Mouse (Mus musculus) adrenal gland, adult 2 months (tissue): ENCODE results near the gene Nid2. TPM values are rescaled to one million over a fixed set of nuclear protein-coding genes. Genes with fewer than 3 reads are reported as not detected.

Experiments used
- DNase-seq: peaks from one replicate; pipeline ENCODE4 v3.0.0; 2021
- long read RNA-seq: library from polyadenylated mRNA; stranded (forward); transcript quantifications from one replicate; pipeline ENCODE4 v2.0.0, GENCODE M21; 2021
- polyA plus RNA-seq: library from polyadenylated mRNA; depleted of rRNA; stranded (reverse); fragments of >200 nt; gene quantifications from 2 replicates; pipeline ENCODE4 v1.2.3, GENCODE M21; 2012; rRNA removed
- total RNA-seq, 2 experiments: library from RNA; stranded (reverse); gene quantifications; 2 replicates each; pipeline ENCODE4 v1.2.3; 2021

Gene Nid2
- total RNA-seq (10 to 100 TPM; 10.8 to 14.9 TPM), polyA plus RNA-seq (13.4 and 16.6 TPM in 2 replicates)
- long read RNA-seq, full-length matches to known transcripts, result 4 of 8 reads
- long read RNA-seq, partial matches to known transcripts, result 2 of 8 reads
- long read RNA-seq, other reads (novel, unspliced or antisense), result 2 of 8 reads

DNA sequence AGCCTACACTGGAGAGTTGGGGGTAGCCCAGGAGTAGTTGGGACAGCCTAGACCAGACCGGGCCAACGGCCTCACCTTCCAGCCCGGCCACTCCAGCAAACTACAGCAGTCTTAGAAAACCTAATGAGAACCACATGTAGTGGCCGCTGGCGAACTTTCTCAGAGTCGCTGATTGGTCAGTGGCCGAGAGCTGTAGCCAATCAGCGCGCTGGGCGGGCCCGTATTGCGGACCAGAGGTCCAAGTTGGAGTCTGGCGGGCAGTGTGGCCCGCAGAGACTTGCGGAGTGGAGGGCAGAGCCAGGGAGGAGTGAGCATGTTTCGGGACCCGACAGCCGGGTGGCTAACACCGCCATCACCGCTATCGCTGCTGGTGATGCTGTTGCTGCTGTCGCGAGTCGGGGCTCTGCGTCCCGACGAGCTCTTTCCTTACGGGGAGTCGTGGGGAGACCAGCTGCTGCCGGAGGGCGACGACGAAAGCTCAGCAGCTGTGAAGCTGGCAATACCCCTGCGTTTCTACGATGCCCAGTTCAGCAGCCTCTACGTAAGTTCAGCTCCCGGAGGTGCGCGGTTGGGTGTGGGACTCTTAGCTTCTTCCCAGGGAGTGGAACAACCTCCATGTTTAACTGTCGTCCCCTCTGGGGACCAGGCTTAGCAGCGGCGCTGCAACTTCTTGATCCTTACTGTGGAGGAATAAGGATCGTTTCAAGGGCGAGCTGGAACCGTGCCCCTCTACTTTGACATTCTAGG, at the start of gene Nid2:
Nid2 (plus strand) TSS at position 241 of the 747 bp plus-strand sequence.
- peak; percentile 94 for DNase-seq

GRCm38 (mm10) chr14:19701546-19701945, 49.5 kb upstream of the Nid2 start:
- no peak for DNase-seq

DNA sequence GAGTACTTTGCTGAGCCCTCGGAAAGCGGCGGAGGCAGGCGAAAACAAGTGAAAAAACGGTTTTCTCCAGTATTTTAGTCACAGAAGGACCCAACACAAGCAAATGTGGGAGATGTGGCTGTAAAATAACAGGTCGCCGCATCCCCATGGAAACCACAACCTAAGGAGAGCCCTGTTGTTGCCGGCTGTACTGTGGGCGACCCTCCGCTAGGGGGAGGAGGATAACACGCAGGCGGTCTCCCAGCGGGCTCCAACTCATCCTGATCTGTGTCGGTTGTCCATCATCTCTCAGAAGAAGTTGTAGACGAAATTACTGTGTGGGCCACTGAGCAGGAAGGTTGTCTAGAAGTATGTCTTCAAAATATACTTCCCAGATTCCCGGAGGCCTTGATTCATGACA, 45.4 kb upstream of the Nid2 start:
- DNase-seq, result peak; percentile 71

DNA sequence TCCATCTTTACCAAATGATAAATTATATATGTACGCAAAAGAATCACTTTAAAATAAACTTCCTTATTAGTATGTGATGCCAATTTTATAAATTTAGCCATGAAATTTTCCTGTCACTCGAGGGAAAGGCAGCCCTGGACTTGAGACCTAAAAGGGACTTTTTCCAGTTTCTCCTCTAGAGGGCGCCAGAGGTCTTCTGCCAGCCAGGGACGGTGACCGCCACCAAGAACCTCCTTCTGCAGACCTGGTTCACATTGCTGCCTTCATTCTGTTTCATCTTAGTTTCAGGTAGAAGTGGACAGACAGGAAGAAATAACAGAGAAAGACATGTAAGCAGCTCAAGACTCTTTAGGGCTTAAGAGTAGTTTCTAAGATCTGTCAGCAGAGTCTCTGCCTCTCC, 44.6 kb upstream of the Nid2 start:
- DNase-seq, result peak; percentile 70

- no peak for DNase-seq
These were observed 44.1 kb upstream of the Nid2 start for GRCm38 (mm10) chr14:19706997-19707396.

- DNase-seq, result no peak
These were observed 43.2 kb upstream of the Nid2 start for GRCm38 (mm10) chr14:19707721-19708507.

- no peak for DNase-seq
These were observed 41.9 kb upstream of the Nid2 start for GRCm38 (mm10) chr14:19709161-19709560.

- no peak for DNase-seq
These were observed 39.3 kb upstream of the Nid2 start for GRCm38 (mm10) chr14:19711771-19712170.

DNA sequence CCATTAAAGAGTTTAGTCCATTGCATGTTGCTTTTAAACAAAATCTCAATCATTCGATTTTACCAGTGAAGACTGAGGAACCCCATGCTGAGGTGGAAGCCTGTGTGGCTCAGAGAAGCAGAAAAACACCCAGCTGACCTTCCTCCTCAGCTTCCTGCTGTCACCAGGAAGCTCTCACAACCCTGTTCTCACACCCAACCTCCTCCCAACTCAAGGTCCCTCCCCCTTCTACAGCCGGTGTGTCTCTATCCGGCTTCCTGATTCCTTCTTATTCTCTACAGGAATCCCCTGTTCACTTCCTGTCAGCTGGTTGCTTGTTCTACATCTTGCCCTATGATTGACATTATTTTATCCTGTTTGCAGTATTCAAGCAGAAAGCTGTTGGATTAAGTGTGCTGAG, 38.0 kb upstream of the Nid2 start:
- DNase-seq, result no peak

GRCm38 (mm10) chr14:19719077-19719476, 32.0 kb upstream of the Nid2 start:
- no peak for DNase-seq

GRCm38 (mm10) chr14:19720044-19720611, 30.9 kb upstream of the Nid2 start:
- no peak for DNase-seq

- peak; percentile 31 for DNase-seq
These were observed 22.8 kb upstream of the Nid2 start for GRCm38 (mm10) chr14:19728278-19728677.

- DNase-seq, result peak; percentile 80
These were observed 22.3 kb upstream of the Nid2 start for GRCm38 (mm10) chr14:19728737-19729136.

DNA sequence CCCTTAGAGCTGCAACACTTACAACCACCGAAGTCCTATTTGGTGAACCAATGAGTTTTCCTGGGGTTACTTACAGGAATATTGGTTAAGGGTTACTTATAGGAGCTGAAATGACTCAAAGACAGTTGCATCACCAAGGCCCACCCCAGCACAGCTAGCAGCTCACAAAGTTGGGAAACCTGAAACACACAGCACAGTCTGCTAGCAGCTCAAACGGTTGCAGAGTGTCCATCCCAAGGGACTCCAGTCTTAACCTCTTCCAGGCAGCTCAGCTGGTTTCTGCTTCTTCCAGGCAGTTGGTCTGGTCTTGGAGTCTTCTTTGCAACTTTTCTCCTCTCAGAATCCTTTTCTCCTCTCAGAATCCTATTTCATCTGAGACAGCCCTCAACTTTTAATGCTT, 19.0 kb upstream of the Nid2 start:
- no peak for DNase-seq

GRCm38 (mm10) chr14:19733490-19734282, 17.4 kb upstream of the Nid2 start:
- DNase-seq, result peak; percentile 44

GRCm38 (mm10) chr14:19735303-19735702, 15.8 kb upstream of the Nid2 start:
- peak; percentile 18 for DNase-seq

DNA sequence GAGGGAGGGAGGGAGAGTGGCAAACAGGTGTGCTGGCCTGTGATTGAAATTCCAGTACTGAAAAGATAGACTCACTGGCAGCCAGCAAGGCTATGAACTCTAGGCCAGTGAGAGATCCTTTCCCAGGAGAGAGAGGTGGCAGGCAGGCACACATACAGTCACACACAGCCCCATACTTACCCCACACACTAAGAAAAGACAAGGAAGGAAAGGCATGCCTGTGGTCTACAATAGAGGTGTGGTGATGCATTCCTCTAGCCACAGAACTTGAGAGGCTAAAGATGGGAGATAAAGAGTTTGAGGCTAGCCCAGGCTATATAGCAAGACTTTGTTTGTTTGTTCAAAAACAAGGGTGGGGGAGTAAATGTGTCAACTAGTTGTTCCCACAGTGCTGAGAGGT, 13.5 kb upstream of the Nid2 start:
- no peak for DNase-seq

DNA sequence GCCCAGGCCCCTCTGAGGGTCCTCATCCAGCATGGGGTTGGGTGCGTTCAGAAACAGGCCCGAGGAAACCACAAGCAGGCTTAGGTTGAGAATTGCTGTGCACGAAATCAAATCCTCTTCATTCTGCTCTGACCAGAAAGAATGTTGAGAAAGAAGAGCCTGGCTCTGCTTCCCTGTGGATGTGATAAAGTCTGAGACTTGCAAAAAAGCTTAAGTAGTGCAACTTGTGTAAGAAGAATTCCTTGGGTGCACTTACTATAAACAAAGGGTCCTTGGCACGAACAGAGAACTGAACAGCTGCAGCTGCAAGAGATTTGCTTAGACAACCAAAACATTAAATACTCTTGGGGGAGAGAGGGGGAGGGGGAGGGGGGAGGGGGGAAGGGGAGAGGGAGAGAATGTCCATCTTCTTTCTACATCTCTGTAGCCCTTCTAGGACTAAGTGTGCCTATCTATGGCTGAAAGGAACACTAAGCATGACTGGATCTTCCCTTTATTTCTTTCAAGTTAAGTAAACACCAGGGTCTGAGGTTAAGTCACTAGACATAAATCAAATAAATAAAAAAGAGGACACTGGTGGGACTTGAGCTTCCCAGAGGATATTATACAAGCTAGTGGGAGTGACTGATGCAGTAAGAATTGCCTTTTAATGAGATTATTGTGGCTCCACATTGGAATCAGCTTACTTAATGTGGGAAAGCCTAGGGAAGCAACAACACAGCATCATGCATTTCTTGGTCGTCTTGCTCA, 12.8 kb upstream of the Nid2 start:
- DNase-seq, result no peak

DNA sequence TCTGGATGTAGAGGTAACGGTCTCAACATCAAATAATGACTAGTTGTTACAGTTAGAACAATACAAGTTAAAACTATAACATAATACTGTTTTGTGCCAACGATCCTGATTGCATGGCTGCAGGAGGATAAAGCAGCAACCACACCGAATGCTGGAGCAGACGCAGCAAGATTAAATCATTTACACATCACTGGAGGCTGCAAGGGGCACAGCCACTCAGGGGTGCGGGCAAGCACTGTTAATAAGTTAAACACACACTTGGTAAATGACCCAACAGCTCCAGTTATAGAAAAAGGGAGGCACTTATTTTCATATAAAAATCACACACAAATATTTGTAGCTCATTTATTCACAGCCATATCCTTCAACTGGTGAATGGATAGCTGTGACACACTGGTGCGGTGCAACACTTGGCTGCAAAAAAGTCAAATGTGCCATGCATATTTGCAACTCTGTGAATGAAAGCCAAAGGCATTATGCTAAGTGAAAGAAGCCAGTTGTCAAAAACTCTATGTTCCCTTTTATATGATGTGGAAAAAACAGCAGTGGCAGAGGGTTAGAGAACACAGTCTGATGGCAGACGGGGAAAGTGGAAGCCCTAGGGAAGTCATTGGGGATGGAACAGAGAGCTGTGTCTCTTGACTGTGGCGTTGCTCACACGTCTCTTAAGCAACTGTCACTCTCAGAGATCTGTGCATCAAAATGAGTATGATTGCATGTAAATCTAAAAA, 11.5 kb upstream of the Nid2 start:
- no peak for DNase-seq

DNA sequence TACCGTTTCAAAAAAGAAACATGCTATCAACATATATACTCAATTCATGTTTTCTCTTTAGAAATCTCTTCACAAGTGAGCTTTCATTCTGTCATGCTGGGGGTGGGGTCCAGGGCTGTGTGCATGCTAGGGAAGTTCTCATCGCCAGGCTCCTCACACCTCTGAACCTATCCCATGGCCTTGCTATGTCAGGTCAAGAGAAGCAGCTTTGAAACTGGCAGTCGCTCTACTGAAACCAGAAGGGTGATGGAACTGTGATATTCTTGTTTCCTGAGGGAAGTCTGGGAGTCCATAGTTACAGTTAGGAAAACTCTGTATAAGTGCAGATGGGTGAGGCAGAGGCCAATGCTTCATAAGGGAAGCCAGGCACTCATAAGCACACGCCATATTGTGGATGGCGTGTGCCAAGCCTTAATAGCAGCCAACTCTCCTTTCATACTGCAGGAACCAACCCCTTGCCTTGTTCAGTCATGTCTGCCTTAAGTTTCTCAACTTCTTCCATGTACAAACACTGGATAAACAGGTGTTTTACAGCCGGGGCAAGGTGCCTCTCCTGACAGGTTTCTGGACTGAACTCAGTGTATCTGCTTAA, 10.8 kb upstream of the Nid2 start:
- no peak for DNase-seq
